Mouse (Mus musculus): ENCODE results near the gene Rnf5. TPM values are rescaled to one million over a fixed set of nuclear protein-coding genes. Genes with fewer than 3 reads are reported as not detected.

Rnf5 gene
- total RNA-seq (2023), result 10 to 100 TPM; 39.2 to 39.6 TPM

DNA sequence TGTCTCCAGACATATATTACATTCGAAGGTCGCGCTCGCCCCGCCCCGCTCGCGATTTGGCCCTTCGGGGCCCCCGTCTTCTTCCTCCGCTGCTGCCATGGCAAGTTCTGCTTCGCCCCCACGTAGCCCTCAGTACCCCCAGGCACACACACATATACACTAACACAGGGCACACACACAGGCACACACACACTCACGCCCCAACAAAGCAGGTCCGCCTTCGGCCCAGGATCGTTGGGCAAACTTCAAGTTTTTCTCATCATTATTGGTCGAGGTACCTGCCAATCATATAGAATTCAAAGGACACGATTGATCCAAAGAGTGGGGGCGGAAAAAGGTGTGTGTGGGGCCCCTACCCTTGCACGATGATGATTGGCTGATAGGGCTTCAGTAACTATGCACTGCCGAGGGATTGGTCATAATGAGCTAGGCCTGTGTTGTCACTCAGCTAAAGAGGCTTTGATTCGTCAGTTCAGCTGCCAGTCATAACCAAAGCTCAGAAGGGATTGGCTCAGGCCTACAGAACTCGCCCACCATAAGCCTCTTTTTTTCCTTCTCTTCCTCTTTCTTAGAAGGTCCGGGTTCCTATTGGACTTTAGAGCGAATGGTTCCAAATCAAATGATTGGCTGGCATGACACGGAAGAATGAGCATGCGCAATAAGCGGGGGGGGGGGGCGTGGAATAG lies at the start of gene Rnf5:
TSS of gene Rnf5 (minus strand) at position 316 of the 686 bp plus-strand sequence.

DNA sequence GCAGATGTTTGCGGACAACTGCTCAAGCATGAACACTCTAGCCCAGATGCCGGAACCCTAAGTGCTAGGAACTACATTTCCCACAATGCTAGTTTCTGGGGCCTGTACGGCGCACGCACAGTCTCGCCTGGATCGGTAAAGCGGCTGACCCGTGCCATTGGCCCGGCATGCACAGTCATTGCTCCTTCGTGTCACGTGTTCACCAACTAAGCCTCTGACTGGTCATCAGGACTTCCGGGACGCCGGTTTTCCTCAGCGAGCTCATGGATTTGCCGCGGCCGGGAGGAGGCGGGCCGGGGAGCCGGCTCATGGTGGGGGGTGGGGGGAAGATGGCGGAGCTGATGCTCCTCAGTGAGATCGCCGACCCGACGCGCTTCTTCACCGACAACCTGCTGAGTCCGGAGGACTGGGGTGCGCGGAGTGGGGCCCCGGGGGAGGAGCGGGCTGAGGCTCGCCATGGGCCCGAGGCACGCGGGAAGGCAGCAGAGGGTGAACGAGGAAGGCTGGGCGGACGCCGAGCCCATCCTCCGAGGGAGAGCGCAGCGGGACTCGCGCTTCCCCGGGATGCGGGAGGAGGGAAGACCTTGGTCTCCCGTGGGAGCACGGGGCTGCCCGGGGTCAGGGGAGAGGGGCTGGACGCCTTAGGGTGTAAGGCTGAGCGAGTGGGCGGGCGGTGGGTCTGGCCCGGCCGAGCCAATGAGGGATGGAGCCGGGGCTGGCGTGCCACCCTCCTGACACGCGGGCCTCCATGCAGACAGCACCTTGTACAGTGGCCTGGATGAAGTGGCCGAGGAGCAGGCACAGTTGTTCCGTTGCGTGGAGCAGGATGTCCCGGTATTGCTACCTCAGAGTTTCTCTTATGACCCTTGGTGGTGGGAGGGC lies 43.7 kb upstream of the Rnf5 start, which contains the start of gene Atf6b:
TSS of gene Atf6b (plus strand) at position 241 of the 882 bp plus-strand sequence.

DNA sequence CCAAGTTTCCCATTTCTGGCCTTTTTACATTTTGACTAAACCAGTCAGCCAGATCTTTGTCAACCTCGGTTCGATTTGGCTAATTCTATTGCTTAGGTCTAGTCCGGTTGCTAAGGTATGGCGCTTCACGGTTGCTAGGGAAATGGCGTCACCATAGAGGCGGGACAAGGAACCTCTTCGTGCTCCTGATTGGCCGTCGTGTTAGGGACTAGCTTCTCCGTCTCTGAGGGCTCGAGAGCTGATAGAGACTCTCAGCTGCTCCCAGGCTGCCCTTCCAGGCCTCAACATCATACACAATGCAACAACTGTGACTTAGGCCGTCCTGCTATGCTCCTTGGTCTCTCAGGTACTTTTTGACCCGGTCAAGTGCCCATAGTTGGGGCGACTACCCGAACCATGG lies 41.1 kb upstream of the Rnf5 start, which contains the start of gene Fkbpl:
TSS of gene Fkbpl (plus strand) at position 157 of the 400 bp plus-strand sequence.

DNA sequence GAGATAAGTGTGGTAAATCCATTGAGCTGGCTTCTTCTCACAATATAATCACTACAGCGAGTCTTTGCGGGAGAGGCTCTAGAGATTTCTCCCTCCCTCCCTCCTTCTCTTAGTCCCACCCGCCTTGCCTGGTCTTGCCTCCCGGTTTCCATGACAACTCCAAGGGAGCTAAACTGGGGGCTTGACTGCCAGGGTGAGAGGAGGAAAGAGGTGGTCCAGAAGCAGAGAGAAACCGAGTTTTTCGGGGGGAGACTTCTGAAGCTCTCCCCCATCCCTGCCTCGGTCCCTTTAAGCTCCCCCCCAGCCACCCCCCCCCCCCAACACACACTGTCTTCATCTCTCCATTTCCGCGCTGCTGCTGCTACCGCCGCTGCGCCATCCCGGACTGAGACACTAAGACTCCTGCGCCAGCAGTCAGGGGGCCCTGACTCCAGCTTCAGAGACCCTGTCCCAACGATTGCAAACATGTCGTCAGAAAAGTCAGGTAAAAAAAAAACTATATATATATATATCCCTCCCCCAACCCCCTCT lies 25.8 kb upstream of the Rnf5 start, which contains the start of gene Prrt1:
TSS of gene Prrt1 (plus strand) at position 313 of the 531 bp plus-strand sequence.

DNA sequence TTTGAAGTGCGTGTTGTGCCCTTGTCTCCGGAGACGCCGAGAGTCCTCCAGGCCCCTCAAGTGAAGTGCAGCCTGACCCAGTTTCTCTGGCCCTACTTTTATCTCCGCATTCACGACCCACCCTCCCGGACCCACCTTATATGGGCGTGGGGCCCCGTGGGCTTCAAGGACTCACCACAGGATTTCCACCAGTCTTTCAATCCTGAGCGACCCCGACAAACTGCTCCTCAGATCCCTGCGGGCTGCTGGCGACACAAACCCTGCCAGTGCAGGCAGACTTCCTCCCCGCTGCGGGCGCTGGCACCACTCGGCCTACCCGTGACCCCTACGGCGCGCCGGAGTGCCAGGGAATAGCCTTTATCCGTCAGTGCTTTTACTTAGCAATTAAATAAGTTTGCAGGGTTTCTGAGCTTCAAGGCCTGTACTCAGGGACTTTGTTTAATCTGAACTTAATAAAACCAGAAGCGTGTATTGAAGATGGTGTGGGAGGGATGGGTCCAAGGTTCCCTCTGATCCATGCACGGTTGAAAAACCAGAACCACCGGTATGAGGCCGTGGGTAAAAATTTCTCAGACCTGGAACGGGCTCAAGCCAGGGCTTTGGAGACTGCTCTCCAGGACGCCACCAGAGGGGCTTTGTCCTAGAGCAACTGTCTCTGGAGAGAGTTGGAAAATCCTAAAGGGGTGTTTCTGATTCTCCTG lies 24.6 kb upstream of the Rnf5 start, which contains the start of gene Ppt2:
TSS of gene Ppt2 (minus strand) at position 568 of the 701 bp plus-strand sequence.

DNA sequence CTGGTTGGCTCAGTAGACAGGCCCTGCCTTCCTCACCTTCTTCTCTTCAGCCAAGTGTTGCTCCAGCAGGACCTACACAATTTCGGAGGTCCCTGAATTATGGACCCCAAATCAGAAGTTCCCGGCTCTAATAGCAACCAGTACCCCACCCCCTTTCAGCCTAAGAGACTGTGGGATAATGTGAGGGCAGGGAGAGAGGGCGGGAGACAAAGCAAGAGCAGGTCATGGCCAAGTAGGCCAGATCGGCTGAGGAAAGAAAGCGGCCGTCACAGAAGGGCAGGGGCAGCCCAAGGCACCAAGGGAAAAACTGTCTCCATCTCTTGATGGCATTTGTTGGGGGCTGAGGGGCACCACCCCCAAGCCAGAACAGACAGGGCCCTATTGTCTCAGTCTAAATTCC lies 12.4 kb upstream of the Rnf5 start, which contains the start of gene Egfl8:
TSS of gene Egfl8 (minus strand) at position 101 of the 400 bp plus-strand sequence.

DNA sequence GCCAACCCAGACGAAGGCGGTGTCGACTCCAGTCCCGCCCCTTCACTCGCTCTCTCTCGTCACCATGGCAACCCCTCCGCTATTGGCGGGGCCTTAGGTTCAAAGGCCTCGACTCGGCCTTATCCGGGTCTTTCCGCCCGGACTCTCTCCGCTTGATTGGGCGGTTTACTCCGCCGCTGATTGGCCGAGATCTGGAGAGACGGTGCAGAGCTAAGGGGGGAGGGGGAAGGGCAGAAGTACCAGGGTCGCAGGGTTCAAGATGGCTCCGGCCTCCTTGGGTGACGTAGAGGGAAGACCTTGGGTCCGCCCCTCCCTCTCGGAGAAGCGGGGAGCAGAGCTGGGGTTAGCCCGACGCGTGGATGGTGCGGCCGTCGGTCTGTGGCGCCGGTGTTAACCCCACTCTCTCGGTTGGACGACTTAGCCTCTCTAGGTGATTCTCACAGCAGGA lies 595 bp upstream of the Rnf5 start, which contains the start of gene Agpat1:
TSS of gene Agpat1 (plus strand) at position 202 of the 448 bp plus-strand sequence.

DNA sequence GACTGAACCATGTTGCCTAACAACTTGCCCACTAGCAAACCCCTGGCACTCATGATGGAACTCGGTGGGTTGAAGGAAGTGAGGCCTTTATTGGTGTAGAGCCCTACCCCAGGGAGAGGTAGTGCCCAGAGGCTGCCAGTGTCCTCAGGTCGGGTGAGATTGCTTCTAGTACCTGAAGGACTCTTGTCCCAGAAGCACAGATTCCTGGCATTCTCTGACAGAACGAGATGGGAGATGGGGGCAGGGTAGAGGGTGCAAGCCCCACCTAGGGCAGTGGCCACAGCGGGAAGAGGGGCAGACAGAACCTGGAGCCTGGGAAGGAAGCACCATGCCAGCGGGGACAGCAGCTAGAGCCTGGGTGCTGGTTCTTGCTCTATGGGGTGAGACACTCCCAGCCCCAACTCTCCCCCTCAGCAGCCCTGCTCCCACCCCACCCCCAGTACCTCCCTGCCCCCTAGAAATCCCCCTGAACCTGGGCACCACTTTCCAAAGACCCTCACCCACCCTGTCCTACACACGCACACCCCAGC lies 5.9 kb downstream of the Rnf5 start, which contains the start of gene Ager:
TSS of gene Ager (plus strand) at position 297 of the 530 bp plus-strand sequence.

DNA sequence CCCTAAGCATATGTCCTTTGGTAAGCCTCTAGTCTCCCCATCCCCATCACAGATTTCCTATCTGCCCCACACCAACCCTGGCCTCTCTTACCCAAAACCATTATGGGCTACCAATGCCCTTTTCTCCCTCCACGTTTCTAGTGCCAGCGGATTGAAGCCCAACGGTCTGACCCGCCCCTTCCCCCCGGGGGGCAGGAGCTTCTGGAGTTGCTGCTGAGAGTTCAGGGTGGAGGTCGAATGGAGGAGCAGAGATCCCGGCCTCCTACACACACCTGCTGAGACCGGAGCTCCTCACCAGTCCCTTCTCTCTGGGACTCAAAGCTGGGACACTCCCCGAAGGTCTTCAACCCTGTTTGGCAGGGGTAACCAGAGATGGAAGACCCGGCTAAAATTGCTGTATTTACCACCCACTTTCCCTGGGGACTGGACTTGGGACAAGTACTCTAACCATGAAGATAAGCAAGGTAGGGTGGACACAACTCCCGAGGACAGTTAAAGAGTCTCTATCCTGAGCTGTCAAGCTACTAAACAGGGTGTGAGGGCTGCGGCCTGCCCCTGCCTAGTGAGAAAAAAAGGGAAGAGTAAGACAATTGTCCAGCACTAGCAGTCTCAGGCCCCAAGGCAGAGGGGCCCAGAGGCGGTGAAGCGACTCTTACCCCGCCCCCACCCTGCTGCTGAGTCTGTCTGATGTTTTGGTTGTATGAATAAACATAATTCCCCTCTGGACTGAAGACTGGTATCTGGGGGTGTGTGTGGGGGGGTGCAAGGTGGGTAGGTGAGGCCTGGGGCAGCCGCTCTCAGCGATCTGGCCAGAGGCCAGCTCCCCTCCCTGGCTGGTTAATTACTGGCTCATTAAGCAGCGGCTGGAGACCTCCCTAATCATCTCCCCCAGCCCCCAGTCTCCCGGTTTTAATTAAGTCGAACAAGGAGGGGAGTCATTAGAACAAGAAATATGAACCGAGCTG lies 12.2 kb downstream of the Rnf5 start, which contains the start of gene Pbx2:
TSS of gene Pbx2 (plus strand) at position 238 of the 965 bp plus-strand sequence.

DNA sequence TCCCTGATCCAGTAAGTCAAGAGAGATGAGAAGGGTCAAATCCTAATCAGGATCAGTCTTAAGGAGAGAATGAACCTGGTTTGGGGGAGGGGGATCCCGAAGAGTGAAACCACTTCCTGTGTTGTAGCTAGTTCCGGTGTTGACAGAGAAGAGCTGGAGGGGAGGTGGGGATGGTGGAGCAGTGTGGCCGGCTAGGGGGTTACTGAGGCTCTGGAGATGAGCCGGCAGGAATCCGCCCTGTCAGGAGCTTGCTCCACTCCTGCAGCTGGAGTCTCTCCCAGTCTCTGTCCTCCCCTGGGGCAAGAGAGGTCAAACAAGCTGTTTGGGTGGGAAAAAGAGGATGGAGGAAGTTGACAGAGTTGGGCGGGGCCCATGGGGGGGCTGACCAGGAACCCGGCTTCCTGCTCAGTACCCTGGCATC lies 13.8 kb downstream of the Rnf5 start, which contains the start of gene Gpsm3:
TSS of gene Gpsm3 (plus strand) at position 126 of the 421 bp plus-strand sequence.

DNA sequence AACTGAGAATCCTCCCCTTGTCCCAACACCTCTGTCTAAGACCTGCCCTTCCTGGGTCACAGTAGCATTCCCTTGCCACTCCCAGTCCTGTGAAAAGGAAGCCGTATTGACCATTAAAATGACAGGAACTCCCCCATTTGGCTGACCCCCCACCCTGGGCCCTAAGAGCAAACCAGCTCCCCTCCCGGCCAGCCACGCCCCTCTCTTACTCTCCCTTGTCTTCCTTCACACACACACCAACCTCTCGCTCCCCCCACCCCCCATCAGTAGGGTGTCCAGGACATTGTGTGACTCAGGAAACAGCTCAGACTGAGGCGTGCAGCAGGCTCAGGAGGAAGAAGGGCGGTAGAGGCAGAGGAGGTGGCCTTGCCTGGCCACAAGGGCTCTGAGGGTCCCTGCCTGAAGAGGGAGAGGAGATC lies 39.5 kb downstream of the Rnf5 start, which contains the start of gene Notch4:
TSS of gene Notch4 (plus strand) at position 266 of the 419 bp plus-strand sequence.

Other genes with a start within 250 kb of the Rnf5 start
- gene Btnl2, start 248.9 kb downstream of the Rnf5 start, total RNA-seq (2023), result under 1 TPM in 1 of 2 experiments, not detected in 1; 0.36 TPM
- gene Btnl1, start 226.6 kb downstream of the Rnf5 start, total RNA-seq (2023), result not detected
- 1 to 10 TPM; 1.1 to 2.8 TPM for gene BC051142, start 204.9 kb downstream of the Rnf5 start, total RNA-seq (2023)
- not detected for gene Btnl4, start 126.4 kb downstream of the Rnf5 start, total RNA-seq (2023)
- not detected for gene Btnl6, start 86.3 kb downstream of the Rnf5 start, total RNA-seq (2023)
- under 1 TPM; 0.09 to 0.12 TPM for gene Notch4, start 39.4 kb downstream of the Rnf5 start, total RNA-seq (2023)
- gene Gpsm3, start 13.9 kb downstream of the Rnf5 start, total RNA-seq (2023), result 100 to 1,000 TPM; 217 to 222 TPM
- 10 to 100 TPM; 52.2 to 55.0 TPM for gene Pbx2, start 12.4 kb downstream of the Rnf5 start, total RNA-seq (2023)
- gene Ager, start 5.8 kb downstream of the Rnf5 start, total RNA-seq (2023), result 1 to 10 TPM; 9.0 to 9.7 TPM
- 10 to 100 TPM; 58.6 to 68.9 TPM for gene Agpat1, start 572 bp upstream of the Rnf5 start, total RNA-seq (2023)
- gene Egfl8, start 12.3 kb upstream of the Rnf5 start, total RNA-seq (2023), result 1 to 10 TPM; 5.2 to 7.1 TPM
- gene Ppt2, start 24.8 kb upstream of the Rnf5 start, total RNA-seq (2023), result 10 to 100 TPM; 28.1 to 31.6 TPM
- gene Prrt1, start 25.8 kb upstream of the Rnf5 start, total RNA-seq (2023), result 10 to 100 TPM; 13.9 to 20.0 TPM
- gene Fkbpl, start 41.1 kb upstream of the Rnf5 start, total RNA-seq (2023), result 1 to 10 TPM; 2.1 to 3.5 TPM
- gene Atf6b, start 43.5 kb upstream of the Rnf5 start, total RNA-seq (2023), result 10 to 100 TPM; 46.2 to 55.1 TPM
- under 1 TPM in 1 of 2 experiments, not detected in 1; 0.09 TPM for gene Tnxb, start 66.8 kb upstream of the Rnf5 start, total RNA-seq (2023)
- gene C4b, start 140.2 kb upstream of the Rnf5 start, total RNA-seq (2023), result 1 to 10 TPM in 1 of 2 experiments, under 1 TPM in 1; 0.93 to 1.6 TPM
- not detected for gene Cyp21a1, start 200.9 kb upstream of the Rnf5 start, total RNA-seq (2023)
- gene Stk19, start 233.3 kb upstream of the Rnf5 start, total RNA-seq (2023), result 10 to 100 TPM; 57.0 to 64.6 TPM
- 10 to 100 TPM; 74.3 to 76.9 TPM for gene Dxo, start 233.3 kb upstream of the Rnf5 start, total RNA-seq (2023)
- 100 to 1,000 TPM; 102 to 116 TPM for gene Skiv2l, start 246.5 kb upstream of the Rnf5 start, total RNA-seq (2023)
- 10 to 100 TPM; 29.5 to 31.1 TPM for gene Nelfe, start 246.7 kb upstream of the Rnf5 start, total RNA-seq (2023)